Mouse (Mus musculus) lung, adult 18-20 months (tissue): ENCODE data around the gene Akr1c20.

Experiments used
- DNase-seq, 2 experiments: peaks; one replicate each; pipeline ENCODE4 v3.0.0; 2022; ENCODE audit warnings: mixed read lengths in 2 of 2

Gene Akr1c20

GRCm38 (mm10) chr13:4523201-4523838 is at the start of gene Akr1c20:
TSS of gene Akr1c20 (minus strand) at chr13:4523345.
- DNase-seq = no peak

- no peak for DNase-seq
Measured at GRCm38 (mm10) chr13:4565996-4566395, 42.9 kb upstream of the Akr1c20 start.

GRCm38 (mm10) chr13:4560500-4560899 is 37.4 kb upstream of the Akr1c20 start:
- DNase-seq = no peak

DNA sequence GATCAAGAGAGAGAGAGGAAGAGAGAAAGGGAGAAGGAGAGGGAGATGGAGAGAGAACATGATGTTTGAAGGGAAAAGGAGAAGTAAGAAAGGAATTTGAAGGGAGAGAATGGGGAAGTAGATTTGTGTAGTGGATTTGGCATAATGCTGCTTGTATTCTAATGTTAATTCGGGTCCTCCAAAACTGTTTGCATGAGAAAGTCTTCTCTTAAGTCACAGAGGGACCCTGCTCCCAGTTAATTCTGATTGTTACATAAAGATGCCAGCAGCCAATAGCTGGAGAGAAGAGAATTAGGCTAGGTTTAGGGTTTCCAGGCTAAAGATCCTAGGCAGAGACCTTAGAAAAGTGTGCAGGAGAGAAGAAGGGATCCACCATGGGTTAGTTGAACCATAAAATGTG is 36.0 kb upstream of the Akr1c20 start:
- no peak for DNase-seq

DNA sequence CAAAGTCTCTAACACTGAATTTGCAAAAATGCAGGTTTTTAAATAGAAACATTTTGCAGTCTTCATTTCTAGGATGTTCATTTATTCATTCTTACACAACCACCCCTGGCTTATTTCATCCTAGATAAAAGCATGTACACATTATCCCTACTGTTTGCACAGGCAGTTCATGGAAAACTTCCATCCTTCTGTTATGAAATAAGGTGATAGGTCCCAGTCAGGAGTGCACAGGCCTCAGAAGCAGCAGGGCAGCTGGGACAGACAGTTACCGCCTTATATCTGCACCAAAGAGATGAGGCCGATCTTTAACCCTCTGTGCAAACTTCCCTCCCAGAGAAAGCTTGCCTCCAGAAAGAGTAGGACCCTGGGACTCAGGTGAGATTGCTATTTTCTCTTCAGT is 8.3 kb downstream of the Akr1c20 start:
- no peak for DNase-seq

DNA sequence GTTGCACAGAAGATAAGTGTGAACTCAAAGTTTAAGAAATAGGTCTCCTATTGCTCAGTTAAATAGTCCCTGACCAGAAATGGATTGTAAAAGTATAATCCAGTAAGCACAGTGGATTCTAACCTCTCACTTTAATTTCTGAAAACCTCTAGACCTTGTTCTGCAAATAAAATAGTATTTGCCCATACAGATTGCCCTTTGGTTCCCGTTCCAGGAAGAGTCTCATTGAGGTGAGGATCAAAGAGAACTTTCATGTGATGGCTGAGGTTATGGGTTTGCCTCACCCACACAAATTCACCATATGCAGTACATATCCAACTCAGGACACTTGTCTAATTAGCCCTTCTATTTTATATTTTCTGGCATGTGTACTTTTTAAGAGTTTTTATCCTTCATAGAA is 55.2 kb downstream of the Akr1c20 start:
- no peak for DNase-seq

- DNase-seq = no peak
Measured at GRCm38 (mm10) chr13:4465641-4466040, 57.5 kb downstream of the Akr1c20 start.
